Mouse (Mus musculus) midbrain, embryonic 14.5 days (tissue): Measurements from ENCODE around the gene Midn. TPM values are rescaled to one million over a fixed set of nuclear protein-coding genes. Genes with fewer than 3 reads are reported as not detected.
A peak's percentile ranks its signal among the peaks of the same experiment; 100 is the strongest.

Experiments used
- ATAC-seq: fragments of 200-750 bp; cut with Nextera tagmentation; 2 replicates; pipeline ENCODE4 v1.8.0; 2017; ENCODE audit warnings: moderate number of reproducible peaks, moderate library complexity; ENCODE audit not compliant: low FRiP score, low TSS enrichment
- DNase-seq: peaks from one replicate; pipeline ENCODE4 v3.0.0-alpha.2; 2015
- H3K27ac ChIP-seq: fragments of 300-500 bp; sonication (generic); replicated peaks from 2 replicates; pipeline ENCODE4 v1.5.1; 2014; ENCODE audit warnings: mild to moderate bottlenecking, low read depth, low read length, moderate library complexity
- H3K27me3 ChIP-seq: fragments of 300-500 bp; sonication (generic); 2 replicates; pipeline ENCODE4 v1.6.1; 2014; ENCODE audit warnings: low read length, control low read depth, mixed read lengths; ENCODE audit not compliant: control insufficient read depth, insufficient read depth
- H3K36me3 ChIP-seq: fragments of 300-500 bp; sonication (generic); 2 replicates; pipeline ENCODE4 v1.6.1; 2014; ENCODE audit warnings: low read length, control low read depth; ENCODE audit not compliant: control insufficient read depth, insufficient read depth
- H3K4me1 ChIP-seq: fragments of 300-500 bp; sonication (generic); 2 replicates; pipeline ENCODE4 v1.6.1; 2014; ENCODE audit warnings: mild to moderate bottlenecking, antibody characterized with exemption, low read length, control low read depth; ENCODE audit not compliant: control insufficient read depth, insufficient read depth
- H3K4me2 ChIP-seq: fragments of 300-500 bp; sonication (generic); 2 replicates; pipeline ENCODE4 v1.6.1; 2014; ENCODE audit warnings: mild to moderate bottlenecking, low read length, moderate library complexity
- H3K4me3 ChIP-seq: fragments of 300-500 bp; sonication (generic); replicated peaks from 2 replicates; pipeline ENCODE4 v1.5.1; 2014; ENCODE audit warnings: low read depth, low read length
- H3K9ac ChIP-seq: fragments of 300-500 bp; sonication (generic); replicated peaks from 2 replicates; pipeline ENCODE4 v1.6.1; 2014; ENCODE audit warnings: mild to moderate bottlenecking, low read length, moderate library complexity
- H3K9me3 ChIP-seq: fragments of 300-500 bp; sonication (generic); 2 replicates; pipeline ENCODE4 v1.6.1; 2016; ENCODE audit warnings: low read length, control low read depth, mixed read lengths; ENCODE audit not compliant: control insufficient read depth
- WGBS: fragments of 180-500 bp; shearing (Covaris S2); extraction: QIAGEN DNeasy Blood & Tissue Kit; methylation state at CpG from one replicate; pipeline ENCODE4 v1.1.7; 2014; 5-methylcytosine and 5-hydroxymethylcytosine counted together
- polyA plus RNA-seq: library from polyadenylated mRNA; unstranded; fragments of >200 nt; fragmentation: Nextera tagmentation; extraction: Ambion mirVana; gene quantifications from 2 replicates; pipeline ENCODE4 v1.2.1, GENCODE M21; 2014

The Midn gene
- polyA plus RNA-seq, 1 experiment from 2014 or later: 62.6 TPM

DNA sequence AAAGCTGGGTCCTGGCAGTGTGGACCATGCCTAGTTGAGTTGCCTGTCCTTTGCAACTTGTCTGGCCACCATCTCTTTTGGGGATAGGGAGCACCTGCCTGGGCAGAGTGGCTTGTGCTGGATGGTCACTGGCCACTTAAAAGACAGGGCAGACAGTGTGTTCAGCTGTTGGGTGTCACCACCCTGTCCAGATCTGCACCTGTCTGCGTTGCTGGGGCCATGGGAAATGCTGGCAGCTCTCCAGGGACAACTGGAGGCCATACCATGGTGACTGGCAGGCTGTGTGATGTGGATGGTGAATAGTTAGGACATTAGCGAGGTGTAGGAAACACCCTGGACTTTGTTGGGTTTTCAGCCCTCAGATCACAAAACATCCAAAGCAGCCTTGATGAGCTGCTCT is 27.9 kb upstream of the Midn start:
- Histone ChIP-seq H3K9ac (0 out of 2 replicates have a peak overlapping the region, but pooled peaks have one; percentile 12), H3K27ac (no peak overlapping the region), H3K4me2 (no peak overlapping the region), H3K9me3 (no peaks in the 10 kb centered on the region), H3K36me3 (peaks cover 28% of the 10 kb centered on the region), H3K27me3 (no peaks in the 10 kb centered on the region), H3K4me1 (peaks cover 29% of the 10 kb centered on the region), H3K4me3 (no peak overlapping the region)
- ATAC-seq: no peak
- DNase-seq: no peak
- 69% methylated on average over 2 of the region's 2 CpGs for WGBS

DNA sequence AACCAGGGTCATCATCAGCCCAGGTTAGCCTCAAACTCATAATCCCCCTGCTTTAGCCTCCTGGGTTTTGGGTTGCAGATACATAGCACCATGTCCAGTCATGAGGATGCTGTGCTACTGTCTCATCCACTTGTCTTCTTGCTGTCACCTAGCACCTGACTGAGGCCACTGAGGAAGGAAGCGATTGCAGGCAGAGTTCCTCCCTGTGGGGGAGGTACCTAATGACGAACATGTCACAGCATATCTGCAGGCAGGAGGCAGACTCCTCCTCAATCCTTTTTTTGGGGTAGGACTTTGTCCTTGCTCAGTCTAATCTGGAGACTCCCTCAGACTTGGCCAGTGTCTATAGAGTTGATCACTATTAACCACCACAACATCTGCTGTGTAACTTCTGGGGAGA is 26.4 kb upstream of the Midn start:
- no peak overlapping the region for H3K4me2 ChIP-seq
- WGBS: 96% methylated on average over 2 of the region's 2 CpGs
- H3K27me3 ChIP-seq: no peaks in the 10 kb centered on the region

DNA sequence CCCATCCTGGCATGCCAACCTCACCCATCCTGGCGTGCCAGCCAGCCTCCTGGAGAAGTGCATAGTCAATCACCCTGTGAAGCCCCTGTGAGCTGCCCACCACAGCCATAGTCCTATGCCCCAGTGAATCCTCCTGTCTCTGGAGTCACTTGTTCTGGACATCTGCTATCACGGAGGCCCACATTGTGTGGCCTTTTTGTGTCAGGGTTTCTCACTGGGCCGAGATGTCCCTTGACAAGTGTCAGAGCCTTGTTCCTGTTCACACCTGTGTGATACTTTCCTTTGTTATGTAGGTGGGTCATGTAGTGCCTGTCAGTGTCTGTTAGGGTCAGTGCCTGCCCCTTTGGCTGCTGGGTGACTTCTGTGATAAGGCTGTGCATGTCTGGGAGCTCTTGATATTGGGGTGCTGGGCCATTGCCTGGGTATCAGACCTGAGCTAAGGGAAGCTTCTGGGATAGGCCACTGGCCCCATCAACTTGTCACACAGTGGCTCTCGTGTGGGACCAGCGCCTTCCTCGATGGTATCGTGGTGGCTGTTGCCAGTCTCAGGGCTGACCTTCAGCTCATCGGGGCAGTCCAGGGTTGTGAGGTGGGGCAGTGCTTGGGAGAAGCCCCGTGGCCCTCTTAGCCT is 24.0 kb upstream of the Midn start:
- Histone ChIP-seq H3K27ac (no peak overlapping the region), H3K4me1 (0 out of 2 replicates have a peak, but pooled peaks cover 3% of the 10 kb centered on the region), H3K4me2 (no peak overlapping the region), H3K4me3 (no peak overlapping the region), H3K27me3 (no peaks in the 10 kb centered on the region), H3K36me3 (peaks cover 60% of the 10 kb centered on the region), H3K9ac (no peak overlapping the region), H3K9me3 (no peaks in the 10 kb centered on the region)
- ATAC-seq (no peak), DNase-seq (no peak)
- WGBS: 92% methylated on average over 9 of the region's 9 CpGs

More for the DNA sequence above, 26.4 kb upstream of the Midn start:
- H3K27ac ChIP-seq: no peak overlapping the region
- H3K36me3 ChIP-seq: peaks cover 43% of the 10 kb centered on the region
- no peak for ATAC-seq
- no peak overlapping the region for H3K4me3 ChIP-seq
- H3K9me3 ChIP-seq: no peaks in the 10 kb centered on the region
- no peak overlapping the region for H3K9ac ChIP-seq
- no peak for DNase-seq
- peaks cover 27% of the 10 kb centered on the region for H3K4me1 ChIP-seq

GRCm38 (mm10) chr10:80127920-80128319 is 20.2 kb upstream of the Midn start:
- ATAC-seq: no peak
- Histone ChIP-seq H3K36me3 (peaks cover 89% of the 10 kb centered on the region), H3K4me1 (peaks cover 10% of the 10 kb centered on the region; the same call in 1 of the 2 replicates), H3K4me3 (no peak overlapping the region), H3K4me2 (no peak overlapping the region), H3K9ac (no peak overlapping the region), H3K27ac (no peak overlapping the region), H3K27me3 (no peaks in the 10 kb centered on the region), H3K9me3 (no peaks in the 10 kb centered on the region)
- WGBS: 91% methylated on average over 8 of the region's 8 CpGs
- no peak for DNase-seq

- H3K4me1 ChIP-seq: peaks cover 10% of the 10 kb centered on the region; the same call in 1 of the 2 replicates
- no peak overlapping the region for H3K27ac ChIP-seq
- H3K4me2 ChIP-seq: no peak overlapping the region
- peaks cover 100% of the 10 kb centered on the region for H3K36me3 ChIP-seq
- WGBS: 93% methylated on average over 9 of the region's 9 CpGs
- ATAC-seq (no peak), DNase-seq (no peak)
- no peaks in the 10 kb centered on the region for H3K9me3 ChIP-seq
- no peak overlapping the region for H3K4me3 ChIP-seq
- no peak overlapping the region for H3K9ac ChIP-seq
- no peaks in the 10 kb centered on the region for H3K27me3 ChIP-seq
These were observed 18.2 kb upstream of the Midn start for GRCm38 (mm10) chr10:80129846-80130245.

GRCm38 (mm10) chr10:80130403-80131031 is 17.6 kb upstream of the Midn start:
- H3K27me3 ChIP-seq: no peaks in the 10 kb centered on the region
- H3K4me1 ChIP-seq: peaks cover 10% of the 10 kb centered on the region; the same call in 1 of the 2 replicates
- peaks cover 100% of the 10 kb centered on the region for H3K36me3 ChIP-seq
- no peak overlapping the region for H3K4me2 ChIP-seq
- ATAC-seq: no peak
- 86% methylated on average over 18 of the region's 18 CpGs for WGBS
- H3K9me3 ChIP-seq: no peaks in the 10 kb centered on the region
- no peak overlapping the region for H3K4me3 ChIP-seq
- no peak overlapping the region for H3K9ac ChIP-seq
- no peak overlapping the region for H3K27ac ChIP-seq
- DNase-seq: no peak

GRCm38 (mm10) chr10:80131316-80131951 is 16.6 kb upstream of the Midn start:
- peaks cover 16% of the 10 kb centered on the region for H3K4me1 ChIP-seq
- ATAC-seq (peak; percentile 19), DNase-seq (peak; percentile 72)
- no peak overlapping the region for H3K4me3 ChIP-seq
- H3K36me3 ChIP-seq: peaks cover 100% of the 10 kb centered on the region
- peak overlapping the region; percentile 25 for H3K4me2 ChIP-seq
- no peak overlapping the region; the same call in 1 of the 2 replicates for H3K27ac ChIP-seq
- H3K27me3 ChIP-seq: no peaks in the 10 kb centered on the region
- no peak overlapping the region for H3K9ac ChIP-seq
- 12% methylated on average over 55 of the region's 55 CpGs for WGBS
- no peaks in the 10 kb centered on the region for H3K9me3 ChIP-seq

GRCm38 (mm10) chr10:80131952-80132350 is 16.1 kb upstream of the Midn start:
- Histone ChIP-seq H3K4me1 (peaks cover 21% of the 10 kb centered on the region), H3K9me3 (no peaks in the 10 kb centered on the region), H3K4me2 (peak overlapping the region; percentile 25), H3K4me3 (no peak overlapping the region), H3K27ac (0 out of 2 replicates have a peak overlapping the region, but pooled peaks have one; percentile 5), H3K9ac (no peak overlapping the region), H3K36me3 (peaks cover 94% of the 10 kb centered on the region), H3K27me3 (no peaks in the 10 kb centered on the region; the same call in 1 of the 2 replicates)
- no peak for ATAC-seq
- WGBS: 23% methylated on average over 27 of the region's 27 CpGs
- DNase-seq: peak; percentile 53
